Mouse (Mus musculus) cerebellum, postnatal 14 days (tissue): ENCODE results near the gene Fblim1.

Source experiments
- DNase-seq, 2 experiments: peaks; one replicate each; pipeline ENCODE4 v3.0.0; 2021; ENCODE audit warnings: mixed read lengths in 2 of 2

The Fblim1 gene

GRCm38 (mm10) chr4:141537706-141538407 lies 68.0 kb downstream of the Fblim1 start:
- peak; percentile 62 to 63 for DNase-seq

GRCm38 (mm10) chr4:141537226-141537610 lies 68.7 kb downstream of the Fblim1 start:
- no peak for DNase-seq

GRCm38 (mm10) chr4:141536291-141537225 lies 69.3 kb downstream of the Fblim1 start:
- DNase-seq, result peak; percentile 81 to 83

GRCm38 (mm10) chr4:141534947-141535680 lies 70.8 kb downstream of the Fblim1 start:
- peak; percentile 70 to 73 for DNase-seq

- DNase-seq, result no peak
These were observed 74.9 kb downstream of the Fblim1 start for GRCm38 (mm10) chr4:141530979-141531378.

- no peak for DNase-seq
These were observed 77.0 kb downstream of the Fblim1 start for GRCm38 (mm10) chr4:141528938-141529337.

GRCm38 (mm10) chr4:141526936-141527650 lies 78.8 kb downstream of the Fblim1 start:
- DNase-seq, result no peak
